Mouse (Mus musculus): ENCODE measurements around the gene Pum1.

Pum1 gene

GRCm38 (mm10) chr4:130791811-130792375, 128.8 kb downstream of the Pum1 start:
- DNase-seq (ENCODE audit: low spot score in 2 of 2): peak; percentile 51 to 55

- DNase-seq (ENCODE audit: low spot score in 2 of 2): no peak
These were observed 129.5 kb downstream of the Pum1 start, which contains the start of gene Sdc3 for GRCm38 (mm10) chr4:130792376-130793179. TSS of gene Sdc3 (plus strand) at chr4:130792537.

- DNase-seq (ENCODE audit: low spot score in 2 of 2): no peak
These were observed 130.0 kb downstream of the Pum1 start for GRCm38 (mm10) chr4:130793180-130793501.

- no peak for DNase-seq (ENCODE audit: low spot score in 2 of 2)
These were observed 131.7 kb downstream of the Pum1 start for GRCm38 (mm10) chr4:130794771-130795170.

- no peak for DNase-seq (ENCODE audit: low spot score in 2 of 2)
These were observed 132.8 kb downstream of the Pum1 start for GRCm38 (mm10) chr4:130795970-130796369.

GRCm38 (mm10) chr4:130797201-130798051, 134.3 kb downstream of the Pum1 start:
- DNase-seq (ENCODE audit: low spot score in 2 of 2): no peak

GRCm38 (mm10) chr4:130798416-130798815, 135.3 kb downstream of the Pum1 start:
- no peak for DNase-seq (ENCODE audit: low spot score in 2 of 2)

GRCm38 (mm10) chr4:130799118-130799517, 136.0 kb downstream of the Pum1 start:
- DNase-seq (ENCODE audit: low spot score in 2 of 2): no peak

GRCm38 (mm10) chr4:130799582-130799981, 136.5 kb downstream of the Pum1 start:
- DNase-seq (ENCODE audit: low spot score in 2 of 2): no peak

- no peak for DNase-seq (ENCODE audit: low spot score in 2 of 2)
These were observed 137.0 kb downstream of the Pum1 start for GRCm38 (mm10) chr4:130800147-130800546.

GRCm38 (mm10) chr4:130801198-130801597, 138.1 kb downstream of the Pum1 start:
- no peak for DNase-seq (ENCODE audit: low spot score in 2 of 2)

- no peak for DNase-seq (ENCODE audit: low spot score in 2 of 2)
These were observed 138.7 kb downstream of the Pum1 start for GRCm38 (mm10) chr4:130801624-130802329.

GRCm38 (mm10) chr4:130803591-130803990, 140.5 kb downstream of the Pum1 start:
- no peak for DNase-seq (ENCODE audit: low spot score in 2 of 2)

- DNase-seq (ENCODE audit: low spot score in 2 of 2): no peak
These were observed 141.2 kb downstream of the Pum1 start for GRCm38 (mm10) chr4:130804292-130804691.

- DNase-seq (ENCODE audit: low spot score in 2 of 2): peak; percentile 49 to 65
These were observed 141.7 kb downstream of the Pum1 start for GRCm38 (mm10) chr4:130804771-130805361.

GRCm38 (mm10) chr4:130805746-130806145, 142.6 kb downstream of the Pum1 start:
- no peak for DNase-seq (ENCODE audit: low spot score in 2 of 2)

- no peak for DNase-seq (ENCODE audit: low spot score in 2 of 2)
These were observed 143.6 kb downstream of the Pum1 start for GRCm38 (mm10) chr4:130806746-130807145.

- no peak for DNase-seq (ENCODE audit: low spot score in 2 of 2)
These were observed 146.7 kb downstream of the Pum1 start for GRCm38 (mm10) chr4:130809784-130810183.

- no peak for DNase-seq (ENCODE audit: low spot score in 2 of 2)
These were observed 147.7 kb downstream of the Pum1 start for GRCm38 (mm10) chr4:130810845-130811244.

GRCm38 (mm10) chr4:130811385-130811784, 148.3 kb downstream of the Pum1 start:
- DNase-seq (ENCODE audit: low spot score in 2 of 2): peak in 1 of 2 experiments; percentile 50

GRCm38 (mm10) chr4:130813958-130814357, 150.8 kb downstream of the Pum1 start:
- DNase-seq (ENCODE audit: low spot score in 2 of 2): peak in 1 of 2 experiments; percentile 62
